Mouse (Mus musculus): ENCODE data around the gene Srgap2.

GRCm38 (mm10) chr1:131263905-131264304, 263.2 kb downstream of the Srgap2 start:
- TF ChIP-seq CTCF (IDR thresholded peaks at IDR 0.05; ENCODE audit: low read depth, low read length) (no peak), GATA1 (IDR thresholded peaks at IDR 0.05; ENCODE audit: borderline replicate concordance, low read length) (no peak)

All from G1E (cell line).